Mouse (Mus musculus) stomach, postnatal 0 days (tissue): ENCODE measurements around the gene Tcf20.

ENCODE experiments used
- CTCF ChIP-seq: IDR thresholded peaks from 2 replicates; pipeline ENCODE4 v1.5.1; 2016; ENCODE audit warnings: antibody characterized with exemption, low read depth, mild to moderate bottlenecking, moderate library complexity
- EP300 ChIP-seq: optimal IDR thresholded peaks from 2 replicates; pipeline ENCODE3; 2016; ENCODE audit warnings: antibody characterized with exemption

DNA sequence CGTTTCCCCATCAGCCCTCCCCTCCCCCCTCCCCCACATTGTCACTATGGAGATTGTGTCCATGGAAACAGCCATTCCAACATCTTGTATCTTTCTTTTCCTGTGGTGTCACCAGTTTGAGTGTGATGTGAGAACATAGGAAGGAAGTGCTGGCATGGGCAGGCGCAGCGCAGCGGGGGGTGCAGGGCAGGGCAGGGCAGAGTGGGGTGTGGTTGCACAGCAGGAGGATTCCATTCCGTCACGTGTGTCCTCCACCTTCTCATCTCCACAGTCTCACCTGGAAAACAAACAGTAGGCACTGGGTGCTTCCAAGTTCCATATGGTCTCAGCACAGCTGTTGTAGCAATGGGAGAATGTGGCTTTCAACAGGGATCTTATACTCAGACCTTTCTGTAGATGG is 178.2 kb downstream of the Tcf20 start:
- no peak for TF ChIP-seq CTCF
- no peak for TF ChIP-seq EP300
